Mouse (Mus musculus): ENCODE results near the gene Cd24a.

- TF ChIP-seq CTCF (IDR thresholded peaks at IDR 0.05; ENCODE audit: borderline replicate concordance, insufficient read depth, low read depth, low read length) (no peak), POLR2A (IDR thresholded peaks at IDR 0.05; ENCODE audit: borderline replicate concordance, insufficient read depth, low read length) (no peak)
Measured at GRCm38 (mm10) chr10:43624791-43625398, 46.8 kb downstream of the Cd24a start.

Measured in cerebellum, adult 2 months (tissue).